Mouse (Mus musculus): ENCODE measurements around the gene Hao1.

- no peak for TF ChIP-seq CTCF (IDR thresholded peaks at IDR 0.05; ENCODE audit: extremely low read depth, insufficient read length, insufficient replicate concordance, low read depth, low read length)
- no peak for TF ChIP-seq POLR2A (IDR thresholded peaks at IDR 0.05; ENCODE audit: low read depth, low read length)
Observed at GRCm38 (mm10) chr2:134559422-134559821, 5.3 kb upstream of the Hao1 start.
